Mouse (Mus musculus) testis, adult 2 months (tissue): ENCODE results near the gene Sez6l.

Experiments
- CTCF ChIP-seq: fragments of 200-500 bp; IDR thresholded peaks from 2 replicates; pipeline ENCODE4 v1.5.1; 2012; ENCODE audit warnings: low read depth, mild to moderate bottlenecking, inconsistent platforms, low read length, moderate library complexity; ENCODE audit not compliant: control insufficient read depth, insufficient read depth, insufficient replicate concordance
- POLR2A ChIP-seq: fragments of 200-500 bp; IDR thresholded peaks from 2 replicates; pipeline ENCODE4 v1.6.1; 2012; ENCODE audit warnings: low read depth, mild to moderate bottlenecking, inconsistent platforms, low read length, moderate library complexity; ENCODE audit not compliant: control insufficient read depth

GRCm38 (mm10) chr5:112518773-112519172 lies 58.2 kb downstream of the Sez6l start:
- TF ChIP-seq CTCF (no peak), POLR2A (no peak)
